Mouse (Mus musculus) CH12.LX (cell line): ENCODE measurements around the gene Myom3. TPM values are rescaled to one million over a fixed set of nuclear protein-coding genes. Genes with fewer than 3 reads are reported as not detected.

Source experiments
- DNase-seq: peaks from one replicate; pipeline ENCODE4 v3.0.0-alpha.2; 2013; ENCODE audit errors: extremely low read depth
- H3K27ac ChIP-seq: 2 replicates; pipeline ENCODE4 v1.5.1; 2012; ENCODE audit warnings: low read depth, mild to moderate bottlenecking, control low read depth, moderate library complexity; ENCODE audit not compliant: insufficient read depth
- H3K27me3 ChIP-seq: replicated peaks from 2 replicates; pipeline ENCODE3; 2012; ENCODE audit warnings: inconsistent platforms
- H3K36me3 ChIP-seq, 2 experiments: replicated peaks in 1 of 2; 2 replicates each; pipeline versions ENCODE3 to v1.6.1; 2012; ENCODE audit warnings: inconsistent platforms in 1 of 2, low read length in 1 of 2, mild to moderate bottlenecking in 1 of 2, mixed read lengths in 1 of 2, moderate library complexity in 1 of 2; ENCODE audit not compliant: control insufficient read depth in 1 of 2, insufficient read depth in 1 of 2
- H3K4me1 ChIP-seq, 2 experiments: 2 replicates each; pipeline ENCODE4 v1.6.1; 2012; ENCODE audit warnings: inconsistent platforms in 1 of 2, moderate library complexity in 1 of 2; ENCODE audit not compliant: insufficient read depth in 2 of 2, control insufficient read depth in 1 of 2
- H3K4me2 ChIP-seq: 2 replicates; pipeline ENCODE4 v1.6.1; 2012; ENCODE audit warnings: low read depth, mild to moderate bottlenecking, control low read depth; ENCODE audit not compliant: poor library complexity, insufficient read depth, severe bottlenecking
- H3K4me3 ChIP-seq, 3 experiments: fragments of 150-350 bp in 1 of 3; sonication (generic) in 1 of 3; replicated peaks in 1 of 3; 2 replicates each; pipeline versions ENCODE3 to v1.5.1; 2011 to 2012; ENCODE audit warnings: low read depth in 2 of 3, low read length in 2 of 3, mild to moderate bottlenecking in 2 of 3, moderate library complexity in 2 of 3, control low read depth in 1 of 3, improper control_type of control experiment in 1 of 3, inconsistent platforms in 1 of 3, mixed read lengths in 1 of 3; ENCODE audit not compliant: poor library complexity in 1 of 3
- H3K79me2 ChIP-seq: replicated peaks from 2 replicates; pipeline ENCODE4 v1.6.1; 2012; ENCODE audit warnings: mild to moderate bottlenecking, moderate library complexity; ENCODE audit not compliant: control insufficient read depth, poor library complexity, insufficient read depth, severe bottlenecking; ENCODE audit errors: extremely low read depth
- H3K9ac ChIP-seq: 2 replicates; pipeline ENCODE4 v1.6.1; 2012; ENCODE audit warnings: low read depth, mild to moderate bottlenecking, control low read depth, moderate library complexity; ENCODE audit not compliant: insufficient read depth
- H3K9me3 ChIP-seq: replicated peaks from 2 replicates; pipeline ENCODE3; 2012; ENCODE audit warnings: low read length, inconsistent platforms, mixed read lengths
- BHLHE40 ChIP-seq: IDR thresholded peaks from 2 replicates; pipeline ENCODE4 v1.6.1; 2011; ENCODE audit warnings: mild to moderate bottlenecking, low read depth, low read length, improper control_type of control experiment
- CTCF ChIP-seq, 2 experiments: IDR thresholded peaks in 1 of 2; conservative IDR thresholded peaks in 1 of 2; 2 replicates each; pipeline ENCODE4 v1.5.1; 2011 to 2012; ENCODE audit warnings: low read depth in 2 of 2, low read length in 2 of 2, improper control_type of control experiment in 1 of 2, inconsistent platforms in 1 of 2, mild to moderate bottlenecking in 1 of 2, moderate library complexity in 1 of 2
- ELF1 ChIP-seq: IDR thresholded peaks from 2 replicates; pipeline ENCODE4 v1.6.1; 2014; ENCODE audit warnings: low read depth, mild to moderate bottlenecking, inconsistent platforms, low read length, improper control_type of control experiment
- ETS1 ChIP-seq: conservative IDR thresholded peaks from 2 replicates; pipeline ENCODE4 v1.6.1; 2012; ENCODE audit warnings: low read depth, mild to moderate bottlenecking, inconsistent platforms, low read length, improper control_type of control experiment, moderate library complexity
- IRF4 ChIP-seq: IDR thresholded peaks from 2 replicates; pipeline ENCODE4 v1.6.1; 2014; ENCODE audit warnings: low read depth, mild to moderate bottlenecking, inconsistent platforms, low read length, improper control_type of control experiment
- JUN ChIP-seq: IDR thresholded peaks from 2 replicates; pipeline ENCODE4 v1.6.1; 2011; ENCODE audit warnings: low read depth, mild to moderate bottlenecking, low read length, improper control_type of control experiment, moderate library complexity; ENCODE audit not compliant: insufficient read depth
- JUND ChIP-seq: conservative IDR thresholded peaks from 2 replicates; pipeline ENCODE4 v1.6.1; 2011; ENCODE audit warnings: low read depth, low read length, improper control_type of control experiment
- KAT2A ChIP-seq: IDR thresholded peaks from 2 replicates; pipeline ENCODE4 v1.6.1; 2012; ENCODE audit warnings: low read length, improper control_type of control experiment, inconsistent platforms; ENCODE audit not compliant: insufficient replicate concordance
- MAFK ChIP-seq: IDR thresholded peaks from 2 replicates; pipeline ENCODE4 v1.6.1; 2011; ENCODE audit warnings: low read length, improper control_type of control experiment; ENCODE audit not compliant: insufficient replicate concordance
- MAZ ChIP-seq: IDR thresholded peaks from 2 replicates; pipeline ENCODE4 v1.6.1; 2012; ENCODE audit warnings: low read depth, mild to moderate bottlenecking, inconsistent platforms, low read length, improper control_type of control experiment, moderate library complexity
- MXI1 ChIP-seq: IDR thresholded peaks from 2 replicates; pipeline ENCODE4 v1.6.1; 2011; ENCODE audit warnings: mild to moderate bottlenecking, low read depth, low read length, improper control_type of control experiment
- MYC ChIP-seq: IDR thresholded peaks from 2 replicates; pipeline ENCODE4 v1.6.1; 2011; ENCODE audit warnings: low read depth, mild to moderate bottlenecking, improper control_type of control experiment, low read length
- NELFE ChIP-seq: IDR thresholded peaks from 2 replicates; pipeline ENCODE4 v1.6.1; 2011; ENCODE audit warnings: low read depth, low read length, improper control_type of control experiment
- PAX5 ChIP-seq: IDR thresholded peaks from 2 replicates; pipeline ENCODE4 v1.6.1; 2012; ENCODE audit warnings: low read length, inconsistent platforms, mixed read lengths
- POLR2A ChIP-seq: IDR thresholded peaks from 2 replicates; pipeline ENCODE4 v1.6.1; 2011; ENCODE audit warnings: low read depth, mild to moderate bottlenecking, improper control_type of control experiment, low read length
- POLR2AphosphoS2 ChIP-seq: IDR thresholded peaks from 2 replicates; pipeline ENCODE4 v1.6.1; 2011; ENCODE audit warnings: low read depth, low read length, improper control_type of control experiment
- RAD21 ChIP-seq: IDR thresholded peaks from 2 replicates; pipeline ENCODE4 v1.6.1; 2011; ENCODE audit warnings: low read depth, mild to moderate bottlenecking, low read length, improper control_type of control experiment, moderate library complexity
- RCOR1 ChIP-seq: conservative IDR thresholded peaks from 2 replicates; pipeline ENCODE4 v1.6.1; 2012; ENCODE audit warnings: low read depth, mild to moderate bottlenecking, inconsistent platforms, low read length, improper control_type of control experiment
- SMC3 ChIP-seq: IDR thresholded peaks from 2 replicates; pipeline ENCODE4 v1.6.1; 2011; ENCODE audit warnings: low read depth, low read length, improper control_type of control experiment
- UBTF ChIP-seq: IDR thresholded peaks from 2 replicates; pipeline ENCODE4 v1.6.1; 2012; ENCODE audit warnings: low read depth, mild to moderate bottlenecking, inconsistent platforms, low read length, improper control_type of control experiment, moderate library complexity
- USF1 ChIP-seq: IDR thresholded peaks from 2 replicates; pipeline ENCODE4 v1.6.1; 2014; ENCODE audit warnings: low read depth, mild to moderate bottlenecking, inconsistent platforms, low read length, improper control_type of control experiment
- USF2 ChIP-seq: conservative IDR thresholded peaks from 2 replicates; pipeline ENCODE4 v1.6.1; 2011; ENCODE audit warnings: low read depth, low read length, improper control_type of control experiment
- ZNF384 ChIP-seq: IDR thresholded peaks from 2 replicates; pipeline ENCODE4 v1.6.1; 2012; ENCODE audit warnings: low read depth, low read length, improper control_type of control experiment, inconsistent platforms
- dilution Hi-C: fragments of 300-500 bp; cut with MboI; formaldehyde crosslinking; loops from 2 replicates; pipeline ENCODE4 v1.14.3; 2020; ENCODE audit warnings: low sequenced_read_pairs; ENCODE audit not compliant: extremely low pct_unique_long_range_greater_than_20kb, extremely low pct_ligation_motif_present
- in situ Hi-C: fragments of 300-500 bp; cut with MboI; formaldehyde crosslinking; loops from 3 replicates; pipeline ENCODE4 v1.14.3; 2019; ENCODE audit warnings: low sequenced_read_pairs, low pct_ligation_motif_present, low pct_unique_long_range_greater_than_20kb, mixed read lengths
- polyA plus RNA-seq: library from polyadenylated mRNA; unstranded; fragments of >175 nt; gene quantifications from 2 replicates; pipeline ENCODE4 v1.2.1, GENCODE M21; 2012; ENCODE audit warnings: low read depth; ENCODE audit not compliant: insufficient read length
- total RNA-seq, 2 experiments: library from RNA; depleted of rRNA; stranded (reverse); fragments of 300-350 nt in 1 of 2; fragments of >200 nt in 1 of 2; gene quantifications; 2 replicates each; pipeline ENCODE4 v1.2.3; 2012 to 2014

Gene Myom3
- total RNA-seq (2012; rRNA removed) (0.04 TPM in 1 of 2 replicates, not detected in the other), total RNA-seq (2014; rRNA removed) (not detected in 2 replicates), polyA plus RNA-seq (not detected in 2 replicates)

DNA sequence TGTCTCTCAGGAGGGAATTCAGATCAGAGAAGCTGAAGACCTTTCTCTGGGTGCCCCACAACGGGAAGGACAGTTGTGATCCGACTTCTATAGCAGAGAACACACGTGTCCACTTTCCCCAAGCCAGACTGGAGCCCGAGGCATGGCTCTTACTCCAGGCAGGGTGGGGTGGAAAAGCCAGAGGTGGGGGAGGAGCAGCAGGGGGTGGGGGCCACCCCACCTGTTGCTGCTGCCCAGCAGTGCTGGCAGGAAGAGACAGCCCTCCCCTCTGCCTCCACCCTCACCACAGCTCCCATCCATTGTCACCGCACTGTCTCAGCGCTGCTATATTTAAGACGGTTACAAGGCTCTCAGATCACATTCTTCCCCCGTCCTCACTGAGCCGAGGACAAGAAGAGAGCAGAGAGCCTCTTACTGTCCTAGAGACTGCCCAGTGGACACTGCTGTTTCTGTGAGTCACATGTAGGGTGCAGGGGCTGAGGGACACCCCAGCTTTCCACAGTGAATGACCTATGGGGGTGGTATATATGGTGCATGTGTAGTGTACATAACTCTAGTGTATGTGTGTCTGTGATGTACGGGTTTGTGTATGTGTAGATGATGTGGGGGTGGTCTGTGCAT is at the start of gene Myom3:
Gene Myom3, plus strand, starts transcription at position 360 of the 621 bp plus-strand sequence.
- in situ Hi-C loops (no loop called here), dilution Hi-C loops (no loop called here)
- Histone ChIP-seq H3K79me2 (no peaks in the 10 kb centered on the region), H3K4me2 (no peak within 1 kb of the TSS), H3K27me3 (peaks cover 55% of the 10 kb centered on the region), H3K4me1 (peaks cover 6 to 7% of the 10 kb centered on the region in 2 experiments), H3K9ac (no peak within 1 kb of the TSS), H3K9me3 (peaks cover 2% of the 10 kb centered on the region), H3K36me3 (no peaks in the 10 kb centered on the region), H3K4me3 (no peak within 1 kb of the TSS), H3K27ac (no peak within 1 kb of the TSS)
- TF ChIP-seq KAT2A: no peak
- TF ChIP-seq POLR2AphosphoS2: no peak
- no peak for TF ChIP-seq JUND
- TF ChIP-seq MAFK: no peak
- TF ChIP-seq ETS1: no peak
- no peak for TF ChIP-seq UBTF
- no peak for TF ChIP-seq ZNF384
- no peak for TF ChIP-seq MXI1
- TF ChIP-seq RCOR1: no peak
- no peak for TF ChIP-seq BHLHE40
- TF ChIP-seq ELF1: no peak
- no peak for TF ChIP-seq JUN
- TF ChIP-seq CTCF (conservative IDR thresholded peaks at IDR 0.05 in 1 of 2, IDR thresholded peaks at IDR 0.05 in 1 of 2; ENCODE audit: low read depth in 2 of 2, low read length in 2 of 2): no peak
- no peak for TF ChIP-seq PAX5
- TF ChIP-seq RAD21: no peak
- no peak for DNase-seq

DNA sequence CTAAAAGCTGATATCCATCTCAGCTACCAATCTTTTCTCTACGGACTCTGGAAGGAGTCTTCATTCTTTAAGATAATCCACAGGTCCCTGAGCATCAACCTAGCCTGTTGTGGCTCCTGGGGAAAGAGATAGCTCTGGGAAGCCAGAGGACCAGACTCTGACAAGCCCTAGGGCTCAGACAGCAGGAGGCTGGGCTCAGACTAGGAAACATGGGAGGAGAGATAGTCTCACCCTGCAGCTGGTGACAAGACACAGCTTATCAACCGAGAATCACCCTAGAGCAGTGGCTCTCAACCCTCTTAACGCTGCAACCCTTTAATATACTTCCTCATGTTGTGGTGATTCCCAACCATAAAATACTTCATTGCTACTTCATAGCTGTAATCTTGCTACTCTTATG is 49.1 kb upstream of the Myom3 start:
- TF ChIP-seq POLR2A (no peak), MAZ (no peak), SMC3 (no peak), KAT2A (no peak), NELFE (no peak), JUND (no peak), RAD21 (no peak), IRF4 (no peak), MAFK (no peak), USF2 (no peak), BHLHE40 (no peak), USF1 (no peak), MYC (no peak)
- Histone ChIP-seq H3K27ac (no peak overlapping the region), H3K4me1 (peaks cover 4 to 15% of the 10 kb centered on the region in 2 experiments; a peak in 2 of 4 replicates), H3K9me3 (peaks cover 10% of the 10 kb centered on the region), H3K36me3 (no peaks in the 10 kb centered on the region), H3K9ac (no peak overlapping the region), H3K27me3 (peaks cover 48% of the 10 kb centered on the region), H3K79me2 (no peaks in the 10 kb centered on the region), H3K4me3 (no peak overlapping the region), H3K4me2 (no peak overlapping the region)
- in situ Hi-C loops: no loop called here
- DNase-seq: no peak
- dilution Hi-C loops: no loop called here
